Mouse (Mus musculus) liver, postnatal 0 days (tissue): Measurements from ENCODE around the gene Prkcb. TPM values are rescaled to one million over a fixed set of nuclear protein-coding genes. Genes with fewer than 3 reads are reported as not detected.

Experiments
- ATAC-seq: fragments of 200-750 bp; cut with Nextera tagmentation; 2 replicates; pipeline ENCODE4 v1.8.0; 2017; ENCODE audit warnings: mild to moderate bottlenecking, moderate library complexity
- DNase-seq: peaks from one replicate; pipeline ENCODE4 v3.0.0-alpha.2; 2016
- H3K27ac ChIP-seq: fragments of 300-500 bp; sonication (generic); 2 replicates; pipeline ENCODE4 v1.5.1; 2014; ENCODE audit warnings: antibody characterized with exemption, moderate library complexity, mild to moderate bottlenecking, low read depth
- H3K27me3 ChIP-seq: fragments of 300-500 bp; sonication (generic); 2 replicates; pipeline ENCODE4 v1.6.1; 2014; ENCODE audit warnings: low read length, control low read depth, mixed read lengths; ENCODE audit not compliant: insufficient read depth
- H3K36me3 ChIP-seq: fragments of 300-500 bp; sonication (generic); replicated peaks from 2 replicates; pipeline ENCODE4 v1.6.1; 2014; ENCODE audit warnings: mild to moderate bottlenecking, control low read depth, low read length, moderate library complexity, mixed read lengths; ENCODE audit not compliant: insufficient read depth
- H3K4me1 ChIP-seq: fragments of 300-500 bp; sonication (generic); 2 replicates; pipeline ENCODE4 v1.6.1; 2014; ENCODE audit warnings: antibody characterized with exemption, mild to moderate bottlenecking, control low read depth; ENCODE audit not compliant: insufficient read depth
- H3K4me2 ChIP-seq: fragments of 300-500 bp; sonication (generic); 2 replicates; pipeline ENCODE4 v1.6.1; 2014; ENCODE audit warnings: low read depth, mild to moderate bottlenecking, low read length, moderate library complexity, mixed read lengths
- H3K4me3 ChIP-seq: fragments of 300-500 bp; sonication (generic); 2 replicates; pipeline ENCODE4 v1.5.1; 2014; ENCODE audit warnings: low read depth, low read length
- H3K9ac ChIP-seq: fragments of 300-500 bp; sonication (generic); replicated peaks from 2 replicates; pipeline ENCODE4 v1.6.1; 2014; ENCODE audit warnings: mild to moderate bottlenecking, moderate library complexity
- H3K9me3 ChIP-seq: fragments of 300-500 bp; sonication (generic); 2 replicates; pipeline ENCODE4 v1.6.1; 2016; ENCODE audit warnings: mild to moderate bottlenecking, control low read depth, low read length, mixed read lengths
- CTCF ChIP-seq: sonication (generic); IDR thresholded peaks from 2 replicates; pipeline ENCODE4 v1.5.1; 2016; ENCODE audit warnings: antibody characterized with exemption, low read depth
- EP300 ChIP-seq: IDR thresholded peaks from 2 replicates; pipeline ENCODE4 v1.6.1; 2016; ENCODE audit warnings: antibody characterized with exemption, low read depth, mild to moderate bottlenecking
- WGBS: fragments of 180-500 bp; shearing (Covaris S2); extraction: QIAGEN DNeasy Blood & Tissue Kit; methylation state at CpG from one replicate; pipeline ENCODE4 v1.1.7; 2014; ENCODE audit not compliant: insufficient replicate concordance; 5-methylcytosine and 5-hydroxymethylcytosine counted together
- polyA plus RNA-seq: library from polyadenylated mRNA; unstranded; fragments of >200 nt; fragmentation: Nextera tagmentation; extraction: Ambion mirVana; gene quantifications from 2 replicates; pipeline ENCODE4 v1.2.1, GENCODE M21; 2015

The Prkcb gene
- polyA plus RNA-seq, 1 experiment from 2014 or later: 8.1 TPM

DNA sequence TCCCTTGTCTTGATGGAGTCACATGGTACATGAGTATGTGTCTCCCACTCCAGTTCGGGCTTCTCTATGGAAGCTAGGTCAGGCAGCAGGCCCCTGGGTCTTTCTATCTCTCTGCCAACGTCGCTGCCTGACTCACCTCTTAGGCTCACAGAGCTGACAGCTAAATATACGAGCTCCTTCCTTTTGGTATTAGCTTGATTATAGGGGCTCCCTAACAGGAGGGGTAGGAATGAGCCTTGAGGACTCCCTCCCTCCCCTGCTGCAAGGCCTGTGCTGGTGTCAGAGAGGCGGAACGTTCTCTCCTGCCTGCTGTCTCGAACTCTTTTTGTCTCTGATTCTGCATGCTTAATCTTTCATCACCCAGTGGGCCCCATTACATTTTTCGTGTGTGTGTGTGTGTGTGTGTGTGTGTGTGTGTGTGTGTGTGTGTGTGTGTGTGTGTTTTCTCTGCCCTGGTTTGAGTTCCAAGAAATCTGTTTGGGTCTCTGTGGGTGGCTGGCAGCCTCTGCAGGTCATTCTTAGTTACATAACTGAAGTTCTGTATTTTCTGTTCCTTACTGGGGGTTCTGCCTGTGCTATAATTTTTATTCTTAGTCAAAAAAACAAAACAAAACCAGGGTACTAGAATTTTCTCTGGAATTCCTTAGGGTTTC lies 33.6 kb downstream of the Prkcb start:
- 63% methylated on average over 8 of the region's 8 CpGs for WGBS
- no peak overlapping the region for H3K27ac ChIP-seq
- H3K9ac ChIP-seq: no peak overlapping the region
- no peak for ATAC-seq
- H3K4me1 ChIP-seq: peaks cover 5% of the 10 kb centered on the region
- no peak for DNase-seq
- no peaks in the 10 kb centered on the region for H3K36me3 ChIP-seq
- no peak for TF ChIP-seq EP300
- H3K27me3 ChIP-seq: no peaks in the 10 kb centered on the region
- H3K4me3 ChIP-seq: no peak overlapping the region
- H3K4me2 ChIP-seq: no peak overlapping the region
- no peaks in the 10 kb centered on the region for H3K9me3 ChIP-seq

- 81% methylated on average over 3 of the region's 3 CpGs for WGBS
- Histone ChIP-seq H3K36me3 (no peaks in the 10 kb centered on the region), H3K27ac (no peak overlapping the region), H3K27me3 (no peaks in the 10 kb centered on the region), H3K9ac (no peak overlapping the region), H3K4me2 (no peak overlapping the region), H3K9me3 (no peaks in the 10 kb centered on the region), H3K4me3 (no peak overlapping the region), H3K4me1 (no peaks in the 10 kb centered on the region)
- DNase-seq: no peak
- no peak for ATAC-seq
- TF ChIP-seq EP300 (no peak), CTCF (no peak)
These were observed 39.4 kb downstream of the Prkcb start for GRCm38 (mm10) chr7:122327942-122328341.

GRCm38 (mm10) chr7:122328466-122328865 lies 39.9 kb downstream of the Prkcb start:
- no peak overlapping the region for H3K4me2 ChIP-seq

DNA sequence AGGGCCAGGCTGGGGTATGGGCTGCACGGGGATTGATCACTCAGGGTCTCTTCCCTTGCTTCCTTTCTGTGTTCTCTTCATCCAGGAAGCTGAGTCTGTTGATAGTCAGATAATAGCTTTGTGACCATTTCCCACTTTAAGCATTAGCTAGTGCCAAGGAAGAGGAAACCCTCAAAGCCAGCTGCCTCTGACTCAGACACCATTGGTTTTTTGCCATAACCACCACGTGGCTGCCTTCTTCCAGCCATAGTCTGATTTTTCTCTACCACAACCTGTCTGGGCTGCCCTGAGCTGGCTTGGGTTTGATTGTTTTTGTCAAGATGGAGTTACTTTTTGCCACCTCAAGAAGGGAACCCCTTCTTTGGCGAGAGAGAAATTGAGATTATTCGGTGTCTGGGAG lies 41.0 kb downstream of the Prkcb start:
- H3K4me3 ChIP-seq: no peak overlapping the region
- H3K9ac ChIP-seq: no peak overlapping the region
- H3K27ac ChIP-seq: no peak overlapping the region
- no peaks in the 10 kb centered on the region for H3K27me3 ChIP-seq
- no peak for DNase-seq
- 55% methylated on average over 4 of the region's 4 CpGs for WGBS
- H3K4me2 ChIP-seq: no peak overlapping the region
- no peaks in the 10 kb centered on the region for H3K36me3 ChIP-seq
- TF ChIP-seq CTCF (no peak), EP300 (no peak)
- H3K4me1 ChIP-seq: no peaks in the 10 kb centered on the region
- H3K9me3 ChIP-seq: no peaks in the 10 kb centered on the region
- ATAC-seq: no peak

More at GRCm38 (mm10) chr7:122328466-122328865, 39.9 kb downstream of the Prkcb start:
- H3K4me1 ChIP-seq: no peaks in the 10 kb centered on the region
- no peak overlapping the region for H3K9ac ChIP-seq
- DNase-seq (no peak), ATAC-seq (no peak)
- no peaks in the 10 kb centered on the region for H3K9me3 ChIP-seq
- no peak for TF ChIP-seq CTCF
- TF ChIP-seq EP300: no peak
- no peaks in the 10 kb centered on the region for H3K27me3 ChIP-seq
- H3K36me3 ChIP-seq: no peaks in the 10 kb centered on the region
- H3K27ac ChIP-seq: no peak overlapping the region
- WGBS: 73% methylated on average over 5 of the region's 5 CpGs
- no peak overlapping the region for H3K4me3 ChIP-seq

DNA sequence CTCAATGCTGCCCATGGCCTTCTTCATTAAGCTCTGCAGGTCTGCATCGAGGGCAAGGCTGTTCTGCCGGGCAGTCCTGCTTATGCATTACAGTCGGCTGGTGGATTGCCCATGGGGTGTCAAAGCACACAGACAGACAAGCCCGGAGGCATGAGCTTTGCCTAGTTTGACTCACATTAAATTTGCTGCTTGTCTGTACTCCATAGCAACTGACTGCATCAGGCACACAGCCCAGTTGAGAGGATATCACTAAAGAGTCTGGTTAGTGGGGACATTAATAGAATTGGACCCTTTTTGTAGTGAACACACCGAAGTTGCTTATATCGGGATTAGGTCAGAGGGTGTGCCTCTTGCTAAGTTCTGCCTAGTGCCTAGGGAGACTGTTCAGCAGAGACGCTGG lies 45.1 kb downstream of the Prkcb start:
- Histone ChIP-seq H3K27me3 (no peaks in the 10 kb centered on the region), H3K36me3 (no peaks in the 10 kb centered on the region), H3K27ac (no peak overlapping the region), H3K9me3 (no peaks in the 10 kb centered on the region), H3K4me1 (no peaks in the 10 kb centered on the region), H3K4me2 (no peak overlapping the region), H3K4me3 (no peak overlapping the region), H3K9ac (no peak overlapping the region)
- ATAC-seq (no peak), DNase-seq (no peak)
- TF ChIP-seq EP300 (no peak), CTCF (no peak)
- WGBS: 81% methylated on average over 7 of the region's 7 CpGs

DNA sequence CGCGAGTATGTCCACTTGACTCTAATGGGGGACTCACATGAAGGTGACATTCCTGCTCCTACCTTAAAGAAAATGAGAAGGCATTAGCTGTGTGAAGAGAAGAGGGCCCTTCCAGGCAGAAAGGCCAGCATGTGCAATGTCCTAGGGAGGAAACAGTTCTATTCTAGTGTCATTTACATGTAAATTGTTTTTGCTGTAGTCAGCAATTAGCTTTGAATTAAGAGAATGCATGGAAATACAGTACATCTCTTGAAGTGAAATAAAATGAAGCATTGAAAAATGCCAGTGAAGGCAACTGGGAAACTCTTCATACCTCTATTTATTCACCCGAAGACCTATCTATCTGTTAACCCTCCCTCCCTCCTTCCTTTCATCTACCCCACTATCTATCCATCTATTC lies 48.8 kb downstream of the Prkcb start:
- ATAC-seq: no peak
- H3K4me3 ChIP-seq: no peak overlapping the region
- H3K36me3 ChIP-seq: no peaks in the 10 kb centered on the region
- no peaks in the 10 kb centered on the region for H3K4me1 ChIP-seq
- H3K9ac ChIP-seq: no peak overlapping the region
- no peaks in the 10 kb centered on the region for H3K27me3 ChIP-seq
- no peak overlapping the region for H3K27ac ChIP-seq
- no peaks in the 10 kb centered on the region for H3K9me3 ChIP-seq
- 85% methylated on average over 3 of the region's 3 CpGs for WGBS
- DNase-seq: no peak
- TF ChIP-seq CTCF (no peak), EP300 (no peak)
- no peak overlapping the region for H3K4me2 ChIP-seq

DNA sequence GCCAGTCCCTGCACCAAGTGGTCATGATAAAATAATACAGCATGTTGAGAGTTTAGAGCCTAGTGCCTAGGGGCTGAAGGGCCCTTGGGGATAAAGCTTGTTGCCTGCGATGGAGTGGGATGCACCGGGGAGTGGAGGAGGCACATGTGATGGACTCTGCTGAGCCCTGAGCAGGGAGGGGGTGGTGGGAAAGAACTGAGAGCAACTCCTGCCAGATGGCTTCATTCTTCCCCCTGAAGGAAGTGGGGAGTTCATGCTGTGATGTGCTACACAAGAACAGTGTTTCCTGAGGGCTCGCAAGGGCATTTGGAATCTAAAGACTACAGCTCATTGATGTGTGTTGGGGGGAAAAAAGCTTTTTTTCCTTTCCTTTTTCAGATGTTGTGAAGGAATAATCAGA lies 49.5 kb downstream of the Prkcb start:
- 79% methylated on average over 3 of the region's 3 CpGs for WGBS
- ATAC-seq (no peak), DNase-seq (no peak)

More for the DNA sequence above, 49.5 kb downstream of the Prkcb start:
- Histone ChIP-seq H3K4me2 (no peak overlapping the region), H3K9me3 (no peaks in the 10 kb centered on the region), H3K27me3 (no peaks in the 10 kb centered on the region), H3K4me1 (no peaks in the 10 kb centered on the region), H3K4me3 (no peak overlapping the region), H3K36me3 (no peaks in the 10 kb centered on the region), H3K27ac (no peak overlapping the region), H3K9ac (no peak overlapping the region)
- TF ChIP-seq CTCF (no peak), EP300 (no peak)
